7 mouse cellular contexts compared by ENCODE assay signal in genomic region chr14:29443091-29444026, GRCm38 (mm10).
A peak's percentile ranks its signal among the peaks of the same experiment; 100 is the strongest.
DNase-seq lines count a peak whose midpoint lies in the region; ATAC-seq and TF ChIP-seq lines count a peak whose summit lies in the region.

No protein-coding gene starts in this region.

- in situ Hi-C loops in Patski (cut with MboI; ENCODE audit: low pct_unique_long_range_greater_than_20kb) = loop anchor here (10.0 to 25.0 kb wide), 4 partner anchors 319 to 1639 kb away; no protein-coding TSS in a partner anchor

- TF ChIP-seq CTCF in ES-Bruce4 (IDR thresholded peaks at IDR 0.05; ENCODE audit: low read depth, low read length) (peak; percentile 50), Patski (IDR thresholded peaks at IDR 0.05) (peak; percentile 75)

- no peak for TF ChIP-seq POLR2A in ES-Bruce4 (IDR thresholded peaks at IDR 0.05; ENCODE audit: insufficient read depth, low read length)

- no peak for DNase-seq in Patski (ENCODE audit: low read depth, low spot score)
- peak; percentile 47 to 73 for DNase-seq in cerebellum, postnatal 4 days (ENCODE audit: low spot score in 2 of 2)
- peak; percentile 10 to 12 for DNase-seq in gastrocnemius, adult 8-10 months (ENCODE audit: low spot score in 2 of 2)
- peak; percentile 68 to 74 for DNase-seq in kidney, postnatal 4 days
- peak; percentile 61 for DNase-seq in lung, postnatal 14 days
- DNase-seq in right cerebral cortex, postnatal 14 days = peak; percentile 63

- POLR2A ChIA-PET in Patski (lab: Charles Lee) = no interaction called here

- no peaks in the 10 kb centered on the region for H3K4me1 ChIP-seq in ES-Bruce4 (ENCODE audit: control insufficient read depth, insufficient read depth, low read length)

- no peaks in the 10 kb centered on the region for H3K9me3 ChIP-seq in ES-Bruce4 (replicated peaks; ENCODE audit: control insufficient read depth, insufficient read depth, low read length, poor library complexity, severe bottlenecking)

- no peak overlapping the region for H3K9ac ChIP-seq in ES-Bruce4 (ENCODE audit: low read depth, poor library complexity, severe bottlenecking)

- ATAC-seq in Patski = no peak

- TF ChIP-seq EP300 in ES-Bruce4 (IDR thresholded peaks at IDR 0.05; ENCODE audit: insufficient read depth, low read depth, low read length) = no peak

- H3K4me3 ChIP-seq in ES-Bruce4 (ENCODE audit: low read depth, low read length) = no peak overlapping the region

- CTCF ChIA-PET in Patski (lab: Charles Lee) = interaction anchor here (1.2 to 1.4 kb wide), 2 partner anchors 13 to 351 kb away, joined by 3 read pairs; no protein-coding TSS in a partner anchor

- no peaks in the 10 kb centered on the region for H3K27me3 ChIP-seq in ES-Bruce4 (ENCODE audit: control insufficient read depth, insufficient read depth, low read length, poor library complexity, severe bottlenecking)
- H3K27me3 ChIP-seq in Patski = peaks cover 4% of the 10 kb centered on the region

- no peaks in the 10 kb centered on the region for H3K36me3 ChIP-seq in ES-Bruce4 (ENCODE audit: control insufficient read depth, insufficient read depth, low read length, poor library complexity, severe bottlenecking)

- no peak overlapping the region for H3K27ac ChIP-seq in ES-Bruce4 (ENCODE audit: insufficient read depth, low read length)
